Mouse (Mus musculus) small intestine, adult 2 months (tissue): ENCODE results near the gene Cyfip1. TPM values are rescaled to one million over a fixed set of nuclear protein-coding genes. Genes with fewer than 3 reads are reported as not detected.

ENCODE experiments used
- H3K27ac ChIP-seq: fragments of 200-500 bp; 2 replicates; pipeline ENCODE4 v1.5.1; 2012; ENCODE audit warnings: low read depth, low read length, control low read depth, inconsistent platforms; ENCODE audit not compliant: insufficient read depth
- H3K27me3 ChIP-seq: fragments of 200-500 bp; 2 replicates; pipeline ENCODE4 v1.6.1; 2012; ENCODE audit warnings: mild to moderate bottlenecking, moderate library complexity, low read length, inconsistent platforms; ENCODE audit not compliant: control insufficient read depth, insufficient read depth
- H3K36me3 ChIP-seq: fragments of 200-500 bp; 2 replicates; pipeline ENCODE4 v1.6.1; 2012; ENCODE audit warnings: mild to moderate bottlenecking, low read length, control low read depth, inconsistent platforms; ENCODE audit not compliant: control insufficient read depth, insufficient read depth
- H3K4me1 ChIP-seq: fragments of 200-500 bp; 2 replicates; pipeline ENCODE4 v1.6.1; 2012; ENCODE audit warnings: low read length, inconsistent platforms, mixed read lengths; ENCODE audit not compliant: control insufficient read depth, insufficient read depth, insufficient read length
- H3K4me3 ChIP-seq: fragments of 200-500 bp; 2 replicates; pipeline ENCODE4 v1.5.1; 2012; ENCODE audit warnings: low read depth, mild to moderate bottlenecking, control low read depth, inconsistent platforms, low read length, moderate library complexity
- CTCF ChIP-seq: fragments of 200-500 bp; IDR thresholded peaks from 2 replicates; pipeline ENCODE4 v1.5.1; 2012; ENCODE audit warnings: low read depth, mild to moderate bottlenecking, control low read depth, inconsistent platforms, low read length, moderate library complexity, mixed read lengths; ENCODE audit not compliant: insufficient replicate concordance, insufficient read length; ENCODE audit errors: extremely low read depth
- POLR2A ChIP-seq: fragments of 200-500 bp; IDR thresholded peaks from 2 replicates; pipeline ENCODE4 v1.6.1; 2012; ENCODE audit warnings: low read depth, mild to moderate bottlenecking, control low read depth, inconsistent platforms, low read length, moderate library complexity
- WGBS: fragments of 180-500 bp; shearing (Covaris S2); methylation state at CpG from one replicate; pipeline ENCODE4 v1.1.7; 2018; 5-methylcytosine and 5-hydroxymethylcytosine counted together
- polyA plus RNA-seq: library from polyadenylated mRNA; depleted of rRNA; stranded (reverse); fragments of >200 nt; gene quantifications from 2 replicates; pipeline ENCODE4 v1.2.3, GENCODE M21; 2012; rRNA removed

The Cyfip1 gene
- 16.1 and 37.9 TPM in 2 replicates for polyA plus RNA-seq

DNA sequence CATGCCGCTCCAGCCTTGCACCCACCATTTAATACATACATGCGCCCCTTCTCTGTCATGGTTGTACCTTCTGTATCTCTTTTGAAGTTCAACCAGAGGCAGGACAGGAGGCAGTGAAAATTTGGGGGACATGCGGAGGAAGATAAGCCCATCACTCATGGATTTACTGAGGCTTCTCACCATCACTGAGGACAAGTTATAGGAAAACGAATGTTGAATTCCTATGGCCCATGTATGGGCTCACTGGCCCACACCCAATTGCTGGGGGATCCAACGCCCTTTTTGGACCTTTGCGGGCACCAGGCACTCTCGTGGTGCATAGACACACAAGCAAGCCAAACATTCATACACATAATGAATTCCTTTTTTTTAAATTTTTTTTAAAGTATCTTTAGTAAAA is at the start of gene Cyfip1:
Gene Cyfip1 (plus strand): TSS at position 301 of the 400 bp plus-strand sequence.
- H3K4me1 ChIP-seq: no peaks in the 10 kb centered on the region; the same call in none of the 2 replicates
- no peak for TF ChIP-seq POLR2A
- no peak for TF ChIP-seq CTCF
- WGBS: 58% methylated on average over 7 of the region's 7 CpGs
- no peaks in the 10 kb centered on the region for H3K27me3 ChIP-seq
- no peaks in the 10 kb centered on the region for H3K36me3 ChIP-seq
- peak within 1 kb of the TSS; percentile 81 for H3K27ac ChIP-seq
- H3K4me3 ChIP-seq: peak within 1 kb of the TSS; percentile 99

DNA sequence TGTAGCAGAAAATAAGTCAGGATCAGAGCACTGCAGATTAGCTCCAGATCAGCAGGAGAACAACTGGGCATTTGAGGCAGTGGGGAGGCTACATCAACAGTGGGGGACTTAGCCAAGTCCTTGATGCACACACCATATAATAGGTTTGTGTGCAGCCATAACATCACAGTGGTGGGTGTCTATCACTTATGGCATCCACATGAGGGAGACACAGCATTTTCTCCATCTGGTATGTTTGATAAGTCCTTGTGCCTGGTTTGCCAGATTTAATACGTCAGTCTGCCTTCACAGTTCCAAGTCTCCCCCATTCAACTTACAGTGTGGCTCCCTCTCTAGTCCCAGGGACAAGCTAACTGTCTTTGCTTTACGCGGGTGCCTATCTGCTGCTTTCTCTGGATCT is 49.3 kb upstream of the Cyfip1 start:
- TF ChIP-seq CTCF: no peak
- no peak for TF ChIP-seq POLR2A
- H3K4me1 ChIP-seq: peaks cover 2% of the 10 kb centered on the region; the same call in 1 of the 2 replicates
- no peak overlapping the region for H3K27ac ChIP-seq
- H3K27me3 ChIP-seq: no peaks in the 10 kb centered on the region
- H3K36me3 ChIP-seq: peaks cover 9% of the 10 kb centered on the region
- WGBS: 89% methylated on average over 3 of the region's 3 CpGs
- no peak overlapping the region for H3K4me3 ChIP-seq

DNA sequence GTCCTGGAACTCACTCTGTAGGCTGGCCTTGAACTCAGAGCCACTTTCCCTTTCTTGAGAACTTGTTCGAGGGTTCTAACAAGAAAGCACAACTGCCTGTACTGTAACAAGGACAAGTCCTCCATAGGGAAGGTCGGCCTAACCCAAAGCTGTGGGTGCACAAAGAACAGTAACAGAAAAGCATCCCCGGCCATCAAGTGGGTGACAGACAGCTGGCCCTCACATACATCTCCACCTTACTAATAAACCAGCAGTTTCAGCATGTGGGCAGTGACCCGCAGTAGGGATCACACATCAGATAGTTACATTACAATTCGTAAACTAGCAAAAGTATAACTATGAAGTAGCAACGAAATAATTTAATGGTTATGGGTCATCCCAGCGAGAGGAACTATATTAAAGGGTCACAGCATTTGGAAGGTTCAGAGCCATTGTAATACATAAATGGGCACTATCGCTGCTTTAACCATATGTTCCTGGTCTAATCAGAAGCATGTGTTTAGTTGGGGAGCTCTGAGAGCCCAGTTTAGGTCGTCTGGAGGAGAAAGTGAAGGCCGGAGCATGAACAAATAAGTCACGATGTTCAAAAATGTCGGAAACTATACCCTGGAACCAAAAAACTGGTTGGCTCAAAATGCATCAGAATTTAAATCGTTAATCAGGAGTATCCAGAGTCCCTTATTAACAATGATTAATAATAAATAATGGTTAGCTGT is 48.2 kb upstream of the Cyfip1 start:
- H3K27me3 ChIP-seq: no peaks in the 10 kb centered on the region
- peaks cover 14% of the 10 kb centered on the region for H3K36me3 ChIP-seq
- WGBS: 37% methylated on average over 13 of the region's 13 CpGs
- H3K27ac ChIP-seq: no peak overlapping the region
- peak overlapping the region; percentile 86 for H3K4me3 ChIP-seq
- H3K4me1 ChIP-seq: peaks cover 2% of the 10 kb centered on the region; the same call in 1 of the 2 replicates
- TF ChIP-seq POLR2A (no peak), CTCF (no peak)

DNA sequence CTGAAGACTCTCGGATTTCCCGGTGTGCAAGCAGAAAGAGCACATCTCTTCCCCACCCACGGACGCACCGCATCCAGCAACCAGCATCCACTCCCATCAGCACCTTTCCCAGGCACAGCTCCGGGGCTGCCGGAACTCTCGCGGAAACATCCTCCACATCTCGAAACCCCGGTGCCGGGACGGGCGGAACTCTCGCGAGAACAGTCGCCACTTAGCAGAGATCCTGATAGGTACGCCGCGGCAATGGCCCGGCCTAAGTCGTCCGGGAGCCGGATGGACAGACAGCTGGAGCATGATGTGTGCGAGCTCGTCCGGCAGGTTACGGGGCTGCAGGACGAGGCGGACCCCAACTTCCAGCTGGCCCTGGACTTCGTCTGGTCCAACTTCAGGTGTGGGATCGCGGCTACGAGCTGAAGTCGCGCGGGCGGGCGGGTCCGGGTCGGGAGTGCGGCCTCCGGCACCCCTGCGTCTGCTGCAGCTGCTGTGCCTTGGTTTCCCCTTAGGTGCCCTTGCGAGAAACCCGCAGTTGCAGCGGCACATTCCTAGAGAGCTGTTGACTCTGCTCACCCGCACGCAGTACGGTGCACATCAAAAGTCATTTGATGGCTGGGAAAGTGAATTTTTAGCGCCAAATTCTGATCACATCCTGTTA is 47.5 kb upstream of the Cyfip1 start, which contains the start of gene Tubgcp5:
Gene Tubgcp5 (plus strand): TSS at position 203 of the 652 bp plus-strand sequence.
- Histone ChIP-seq H3K4me3 (peak within 1 kb of the TSS; percentile 86), H3K27me3 (no peaks in the 10 kb centered on the region), H3K36me3 (peaks cover 18% of the 10 kb centered on the region), H3K4me1 (peaks cover 2% of the 10 kb centered on the region; the same call in 1 of the 2 replicates), H3K27ac (no peak within 1 kb of the TSS)
- TF ChIP-seq POLR2A (peak; percentile 84), CTCF (no peak)
- WGBS: under 1% methylated on average over 51 of the region's 51 CpGs

DNA sequence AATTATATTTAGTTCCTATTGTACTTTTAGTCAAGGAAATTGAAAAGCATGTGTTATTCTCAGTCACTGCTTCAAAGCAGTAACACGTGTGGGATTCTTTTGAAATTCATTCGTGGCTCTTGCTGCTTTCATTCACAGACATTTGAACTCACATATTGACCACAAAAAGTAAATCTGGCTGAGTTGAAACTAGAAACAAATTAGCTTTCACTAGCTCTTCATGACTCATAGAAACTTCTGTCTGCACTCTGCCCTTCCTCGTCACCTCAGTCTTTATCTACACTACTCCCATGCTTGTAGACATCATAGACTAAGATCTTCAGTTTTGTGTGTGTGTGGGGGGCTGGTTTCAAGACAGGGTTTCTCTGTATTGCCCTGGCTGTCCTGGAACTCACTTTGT is 41.6 kb upstream of the Cyfip1 start:
- no peak overlapping the region for H3K27ac ChIP-seq
- H3K36me3 ChIP-seq: peaks cover 43% of the 10 kb centered on the region
- WGBS: 86% methylated on average over 3 of the region's 3 CpGs
- no peaks in the 10 kb centered on the region for H3K27me3 ChIP-seq
- no peak overlapping the region for H3K4me3 ChIP-seq
- no peaks in the 10 kb centered on the region for H3K4me1 ChIP-seq
- TF ChIP-seq CTCF (no peak), POLR2A (no peak)

DNA sequence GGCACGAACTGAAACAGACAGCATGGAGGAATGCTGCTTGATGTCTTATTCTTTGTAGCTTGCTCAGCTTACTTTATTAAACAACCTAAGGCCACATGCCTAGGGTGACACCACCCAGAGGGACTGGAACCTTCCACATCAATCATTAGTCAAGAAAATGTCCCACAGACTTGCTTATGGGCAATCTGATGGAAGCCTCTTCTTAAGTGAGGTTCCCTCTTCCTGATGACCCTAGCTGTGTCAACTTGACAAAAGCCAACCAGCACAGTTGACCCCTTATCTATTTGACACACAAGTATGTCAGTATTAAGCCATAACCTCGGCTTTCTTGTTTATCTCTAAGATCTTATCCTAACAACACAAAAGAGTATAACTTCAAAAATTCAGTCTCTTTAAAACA is 31.6 kb upstream of the Cyfip1 start:
- 74% methylated on average over 2 of the region's 2 CpGs for WGBS
- H3K27ac ChIP-seq: no peak overlapping the region
- H3K4me3 ChIP-seq: no peak overlapping the region
- no peaks in the 10 kb centered on the region for H3K27me3 ChIP-seq
- H3K4me1 ChIP-seq: no peaks in the 10 kb centered on the region
- no peak for TF ChIP-seq CTCF
- no peak for TF ChIP-seq POLR2A
- H3K36me3 ChIP-seq: peaks cover 53% of the 10 kb centered on the region

DNA sequence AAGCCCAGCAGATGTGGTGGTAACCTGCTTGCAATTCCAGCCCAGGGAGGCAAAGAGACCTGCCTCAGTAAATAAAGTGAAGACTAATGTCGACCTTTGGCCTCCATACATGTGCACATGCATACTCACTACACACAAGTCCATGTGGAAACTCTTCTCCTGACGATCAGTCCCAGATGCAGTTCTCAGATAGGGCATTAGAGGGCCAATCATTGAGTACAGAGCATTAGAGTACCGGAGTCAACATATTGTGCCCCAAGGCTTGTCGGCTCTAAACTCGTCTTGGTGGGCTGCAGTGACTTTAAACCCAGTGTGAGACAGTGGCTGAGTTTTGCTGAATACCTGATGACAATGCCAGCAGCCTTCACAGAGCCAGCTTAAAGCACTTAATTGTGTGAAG is 17.1 kb upstream of the Cyfip1 start:
- TF ChIP-seq POLR2A (no peak), CTCF (no peak)
- peaks cover 33% of the 10 kb centered on the region for H3K36me3 ChIP-seq
- no peak overlapping the region for H3K4me3 ChIP-seq
- no peak overlapping the region for H3K27ac ChIP-seq
- H3K27me3 ChIP-seq: no peaks in the 10 kb centered on the region
- WGBS: 90% methylated on average over 5 of the region's 5 CpGs
- H3K4me1 ChIP-seq: no peaks in the 10 kb centered on the region
